Mouse (Mus musculus): ENCODE data around the gene Ppdpf.

Ppdpf gene

DNA sequence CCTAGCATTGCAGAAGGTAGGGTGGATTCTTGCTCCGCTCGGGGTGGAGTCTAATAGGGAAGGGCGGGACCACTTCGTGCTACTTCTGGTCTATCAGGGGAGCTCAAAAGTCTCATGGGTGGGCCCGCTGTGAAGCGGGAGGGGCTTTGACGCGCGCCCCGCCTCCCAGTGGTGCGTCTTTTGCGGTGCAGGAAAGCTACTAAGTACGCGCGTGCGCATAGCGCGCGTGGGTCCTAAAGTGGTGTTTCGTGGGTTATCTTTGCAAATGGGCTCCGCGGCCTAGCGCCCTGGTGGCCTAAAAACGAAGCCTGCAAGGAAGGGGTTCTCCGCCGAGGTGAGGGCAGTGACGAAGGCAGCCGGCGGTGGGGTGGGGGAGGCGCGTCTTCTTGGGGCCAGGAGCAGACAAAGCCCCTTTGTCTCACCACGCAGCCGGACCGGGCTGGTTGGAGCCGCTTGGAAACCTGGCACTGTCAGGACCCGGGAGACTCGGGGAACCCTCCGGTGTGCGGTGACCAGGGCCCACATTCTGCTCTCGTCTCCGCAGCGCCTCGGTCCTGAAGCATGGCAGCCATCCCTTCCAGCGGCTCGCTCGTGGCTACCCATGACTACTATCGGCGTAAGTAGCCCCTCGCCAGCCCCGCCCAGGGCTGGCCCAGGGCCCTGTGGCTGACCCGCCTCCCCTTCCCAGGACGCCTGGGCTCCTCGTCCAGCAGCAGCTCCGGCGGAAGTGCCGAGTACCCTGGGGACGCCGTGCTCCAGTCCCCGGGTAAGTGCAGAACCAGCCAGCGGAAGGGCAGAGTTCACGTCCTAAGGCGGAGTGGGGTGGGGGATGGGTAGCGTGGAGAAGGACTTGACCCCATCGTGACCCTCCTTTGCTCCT lies at the start of gene Ppdpf:
TSS of gene Ppdpf (plus strand) at position 127 of the 880 bp plus-strand sequence.
- DNase-seq (ENCODE audit: low spot score in 2 of 2) = peak; percentile 90 to 96

DNA sequence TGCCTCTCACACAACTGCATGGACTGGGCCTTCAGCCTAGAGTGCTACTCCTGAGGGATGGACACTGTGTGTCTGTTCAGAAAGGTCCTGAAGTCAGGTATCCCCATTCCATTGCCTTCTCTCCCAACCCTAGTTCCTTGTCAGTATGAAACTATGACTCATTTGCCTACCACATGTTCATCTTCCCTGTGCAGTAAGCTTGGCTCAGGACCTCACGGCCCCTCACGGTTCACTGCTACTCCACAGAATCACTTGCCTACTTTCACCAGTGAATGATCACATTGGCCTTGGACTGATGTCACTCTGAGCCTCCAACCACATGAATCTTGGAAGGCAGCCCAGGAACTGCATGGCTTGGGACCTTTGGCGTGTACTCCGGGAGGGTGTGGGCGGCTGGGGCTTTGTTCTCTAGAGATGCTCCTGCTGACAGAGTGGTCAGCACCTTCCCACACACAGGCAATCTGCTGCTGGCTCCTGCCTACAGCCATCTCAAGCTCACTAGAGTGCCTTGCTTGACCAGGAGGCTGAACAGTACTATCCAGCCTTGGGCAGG lies 47.3 kb upstream of the Ppdpf start:
- DNase-seq (ENCODE audit: low spot score in 2 of 2) = no peak

DNA sequence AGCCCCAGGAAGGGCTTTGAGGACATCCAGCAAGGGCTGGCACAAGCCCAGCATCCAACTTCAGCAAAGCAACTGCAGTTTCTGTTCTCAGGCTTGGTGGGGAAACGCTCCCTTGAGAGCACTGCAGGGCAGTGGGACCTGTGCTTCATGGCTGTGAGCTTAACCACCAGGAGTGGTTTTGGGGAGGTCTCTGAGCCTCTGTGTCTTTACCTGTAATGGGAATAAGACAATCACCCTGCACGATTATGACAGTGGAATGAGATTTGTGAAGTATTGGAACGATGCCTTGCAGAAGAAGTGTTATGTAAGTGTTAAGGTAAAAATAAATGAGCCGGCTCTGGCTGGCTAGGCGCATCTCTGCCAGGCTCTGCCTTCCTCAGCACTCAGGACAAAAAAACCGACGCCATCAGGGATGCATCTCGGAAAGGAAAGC lies 44.3 kb upstream of the Ppdpf start:
- DNase-seq (ENCODE audit: low spot score in 2 of 2) = no peak

DNA sequence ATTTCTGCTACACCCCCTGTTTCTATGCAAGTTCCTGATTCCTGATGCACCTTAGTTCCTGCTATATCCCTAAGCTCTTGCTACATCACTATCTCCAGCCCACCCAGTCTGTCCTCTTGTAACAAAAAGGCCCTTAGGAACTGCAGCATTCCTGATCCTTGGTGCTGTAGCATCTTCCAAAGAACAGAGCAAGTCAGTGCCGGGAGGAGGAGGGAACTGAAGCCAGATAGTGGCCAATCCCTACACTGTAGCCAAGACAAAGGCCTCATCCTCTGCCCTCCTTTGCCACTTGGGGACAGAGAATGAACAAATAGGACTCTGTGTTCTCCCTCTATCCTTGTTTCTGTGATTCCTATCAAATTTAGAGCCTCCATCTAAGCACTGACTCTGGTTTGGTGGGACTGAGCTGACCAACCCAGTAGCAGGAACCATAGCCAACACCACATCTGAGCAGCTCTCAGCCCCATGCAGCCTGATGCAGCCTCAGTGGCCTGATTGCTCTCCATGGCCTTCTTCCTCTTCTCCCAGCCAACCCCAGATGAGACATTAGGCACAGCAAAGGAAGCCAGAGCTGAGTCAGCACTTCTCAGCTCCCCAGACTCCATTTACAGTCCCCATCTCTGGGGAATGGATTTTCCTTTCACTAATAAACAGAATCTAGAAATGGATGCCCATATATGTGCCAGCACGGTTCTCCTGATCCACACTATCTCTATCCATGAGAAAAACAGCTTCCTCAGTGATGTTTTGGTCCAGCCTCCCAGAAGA lies 43.4 kb upstream of the Ppdpf start:
- DNase-seq (ENCODE audit: low spot score in 2 of 2) = no peak

DNA sequence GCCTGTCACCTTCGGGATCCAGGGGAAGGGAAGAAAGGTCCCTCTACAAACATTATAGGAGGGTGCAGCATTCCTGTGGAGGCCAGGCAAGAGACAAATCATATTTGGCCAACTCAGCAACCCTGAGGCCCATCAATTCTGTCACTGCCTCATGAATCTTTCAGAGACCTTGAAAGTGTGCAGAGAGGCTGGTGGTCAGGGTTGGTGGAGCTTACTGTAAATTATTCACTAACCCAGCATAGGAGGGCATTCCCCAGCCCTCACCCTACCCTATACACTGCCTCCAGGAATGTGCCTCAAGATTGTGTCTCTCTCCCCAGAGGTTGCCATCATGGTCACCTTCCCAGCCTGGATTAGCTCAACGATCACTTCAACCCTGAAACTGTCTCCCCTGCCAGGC lies 42.4 kb upstream of the Ppdpf start:
- DNase-seq (ENCODE audit: low spot score in 2 of 2) = no peak

DNA sequence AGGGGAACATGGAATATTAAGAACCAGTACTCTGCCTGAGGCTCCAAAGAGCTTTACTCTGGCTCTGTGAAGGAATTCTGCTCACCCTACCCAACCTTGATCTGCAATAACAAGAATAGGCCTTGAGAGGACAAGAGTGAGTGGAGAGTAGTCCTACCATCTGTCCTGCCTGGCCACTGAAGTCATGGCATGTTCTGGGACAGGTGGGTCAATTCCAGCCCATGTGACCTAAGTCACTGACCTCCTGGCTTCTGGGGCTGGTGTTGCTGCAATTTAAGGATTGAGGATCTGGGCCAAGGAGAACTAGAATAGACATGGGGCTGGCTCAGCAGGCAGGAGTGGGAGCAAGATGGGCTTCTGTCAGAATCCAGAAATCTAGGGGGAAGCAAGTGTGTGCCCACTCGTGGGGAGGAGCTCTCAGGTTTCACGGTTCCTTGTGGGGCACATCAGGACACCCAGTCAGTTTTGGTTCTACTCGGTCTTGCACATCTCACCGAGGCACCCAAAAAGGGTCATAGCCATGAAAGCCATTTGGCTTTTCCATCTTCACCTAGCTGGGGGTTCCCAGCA lies 40.0 kb upstream of the Ppdpf start:
- no peak for DNase-seq (ENCODE audit: low spot score in 2 of 2)

DNA sequence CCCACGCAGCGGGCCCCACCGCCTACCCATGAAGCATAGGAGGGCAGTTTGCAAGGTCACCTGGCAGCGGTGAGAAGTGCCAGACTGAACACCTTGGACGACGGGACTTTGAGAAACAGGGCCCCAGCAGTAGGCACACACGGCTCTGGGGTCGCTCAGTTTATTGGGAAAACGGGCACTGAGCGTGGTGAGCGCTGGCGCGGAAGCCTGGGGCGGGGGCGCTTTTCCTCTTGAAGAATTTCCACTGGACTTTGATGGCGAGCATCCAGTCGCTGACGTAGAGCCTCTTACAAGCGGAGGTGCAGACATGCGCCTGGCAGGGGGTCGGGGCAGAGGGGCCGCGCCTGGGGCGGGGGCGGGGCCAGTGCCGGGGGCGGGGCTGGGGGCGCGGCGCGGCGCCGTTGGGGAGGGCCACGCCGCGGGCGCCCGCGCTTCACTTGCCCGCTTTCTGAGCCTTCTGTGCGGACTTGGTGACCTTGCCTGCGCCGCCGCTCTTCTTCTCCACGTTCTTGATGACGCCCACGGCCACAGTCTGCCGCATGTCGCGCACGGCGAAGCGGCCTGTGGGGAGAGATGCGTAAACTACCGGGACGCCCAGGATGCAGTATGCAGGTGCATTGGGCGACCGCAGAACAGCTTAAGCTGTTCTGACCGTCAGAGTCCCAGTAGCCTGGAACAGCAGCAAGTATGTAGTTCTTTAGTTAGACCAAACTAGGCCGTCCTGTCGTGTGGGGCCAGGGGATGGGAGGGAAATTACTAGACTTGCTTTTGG lies 39.3 kb upstream of the Ppdpf start:
- DNase-seq (ENCODE audit: low spot score in 2 of 2) = no peak

DNA sequence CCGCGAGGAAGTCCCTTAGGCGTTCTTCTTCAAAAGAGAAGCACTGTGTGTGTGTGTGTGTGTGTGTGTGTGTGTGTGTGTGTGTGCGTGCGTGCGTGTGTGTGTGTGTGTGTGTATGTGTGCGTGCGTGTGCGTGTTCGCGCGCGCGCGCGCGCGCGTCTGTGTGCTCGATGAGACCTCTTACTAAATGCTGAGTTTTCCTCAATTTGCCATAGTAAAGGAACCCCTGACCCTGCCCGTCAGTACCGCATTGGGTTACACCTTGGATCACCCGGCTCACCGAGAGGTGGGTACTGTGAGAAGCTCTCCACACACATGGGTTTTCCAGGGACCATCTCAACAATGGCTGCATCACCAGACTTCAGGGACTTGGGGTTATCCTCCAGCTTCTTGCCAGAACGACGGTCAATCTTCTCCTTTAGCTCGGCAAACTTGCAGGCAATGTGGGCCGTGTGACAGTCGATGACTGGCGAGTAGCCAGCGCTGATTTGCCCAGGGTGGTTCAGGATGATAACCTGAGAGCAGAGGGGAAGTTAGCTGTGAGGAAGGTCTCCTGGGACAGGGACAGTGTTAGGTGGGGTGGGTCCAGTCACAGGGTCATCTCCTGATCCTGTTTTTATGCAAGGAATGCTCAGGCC lies 38.6 kb upstream of the Ppdpf start:
- no peak for DNase-seq (ENCODE audit: low spot score in 2 of 2)

DNA sequence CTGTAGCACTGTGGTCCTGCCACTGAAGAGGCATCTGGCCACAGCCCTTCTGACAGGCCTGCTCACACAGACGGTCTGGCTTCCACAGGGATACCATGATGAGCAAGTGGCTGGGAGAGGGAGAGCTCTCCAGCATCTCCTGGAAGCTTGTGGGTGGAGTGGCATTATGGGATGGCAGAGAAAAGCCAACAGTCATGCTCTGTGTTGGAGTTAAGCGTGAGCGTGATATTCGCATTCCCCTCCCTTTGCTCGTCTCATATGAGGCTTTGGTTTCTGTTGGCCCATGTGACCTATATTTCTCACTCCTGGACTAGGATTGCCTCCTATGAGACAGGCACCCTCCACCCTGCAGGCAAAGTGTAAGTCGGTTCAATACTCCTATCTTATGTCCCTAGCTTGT lies 36.8 kb upstream of the Ppdpf start:
- no peak for DNase-seq (ENCODE audit: low spot score in 2 of 2)

DNA sequence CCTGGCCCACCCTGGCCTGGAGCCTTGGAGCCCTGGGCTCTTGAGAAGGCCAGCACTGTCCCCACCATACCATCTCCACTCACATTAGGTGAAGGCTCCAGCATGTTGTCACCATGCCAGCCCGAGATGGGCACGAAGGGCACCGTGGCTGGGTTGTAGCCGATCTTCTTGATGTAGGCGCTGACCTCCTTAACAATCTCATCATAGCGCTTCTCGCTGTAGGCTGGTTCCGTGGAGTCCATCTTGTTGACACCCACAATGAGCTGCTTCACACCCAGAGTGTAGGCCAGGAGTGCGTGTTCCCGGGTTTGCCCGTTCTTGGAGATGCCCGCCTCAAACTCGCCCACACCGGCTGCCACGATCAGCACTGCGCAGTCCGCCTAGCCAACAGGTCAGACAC lies 34.3 kb upstream of the Ppdpf start:
- no peak for DNase-seq (ENCODE audit: low spot score in 2 of 2)

DNA sequence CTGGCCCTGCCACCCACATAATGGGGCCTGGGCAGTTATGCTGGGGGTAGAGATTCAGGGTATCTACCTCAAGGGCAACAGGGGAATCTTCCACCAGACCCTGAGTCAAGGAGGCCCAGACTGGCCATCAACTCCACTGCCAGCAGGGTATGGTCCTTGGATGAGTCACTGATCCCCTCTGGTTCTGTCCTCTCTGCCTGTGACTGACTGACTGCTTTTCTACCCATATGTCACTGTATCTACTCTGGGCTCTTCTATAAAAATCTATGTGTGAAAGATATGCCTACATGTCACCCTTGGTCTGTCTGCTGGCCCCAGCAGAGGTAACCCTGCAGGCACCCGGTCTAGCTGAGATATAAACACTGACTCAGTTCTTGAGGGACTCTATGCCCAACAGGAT lies 33.9 kb upstream of the Ppdpf start:
- no peak for DNase-seq (ENCODE audit: low spot score in 2 of 2)

DNA sequence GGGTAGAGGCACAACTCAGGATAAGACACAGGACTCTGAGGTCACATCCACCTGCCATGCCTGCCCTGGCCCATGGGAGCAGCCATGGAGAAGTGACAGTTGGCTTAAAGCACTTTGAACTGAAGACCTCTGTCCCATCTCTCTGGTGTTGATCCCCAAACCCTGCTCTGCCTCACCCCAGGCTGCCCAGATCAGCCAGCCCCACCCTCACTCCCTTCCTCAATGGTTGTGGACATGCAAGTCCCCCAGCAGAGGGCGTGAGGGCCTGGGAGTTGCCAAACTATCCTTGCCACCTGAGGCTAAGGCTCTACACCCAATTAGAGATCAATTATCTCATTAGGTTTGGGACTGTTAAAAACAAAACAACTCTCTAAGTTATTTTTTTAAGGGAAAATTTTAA lies 33.2 kb upstream of the Ppdpf start:
- no peak for DNase-seq (ENCODE audit: low spot score in 2 of 2)

DNA sequence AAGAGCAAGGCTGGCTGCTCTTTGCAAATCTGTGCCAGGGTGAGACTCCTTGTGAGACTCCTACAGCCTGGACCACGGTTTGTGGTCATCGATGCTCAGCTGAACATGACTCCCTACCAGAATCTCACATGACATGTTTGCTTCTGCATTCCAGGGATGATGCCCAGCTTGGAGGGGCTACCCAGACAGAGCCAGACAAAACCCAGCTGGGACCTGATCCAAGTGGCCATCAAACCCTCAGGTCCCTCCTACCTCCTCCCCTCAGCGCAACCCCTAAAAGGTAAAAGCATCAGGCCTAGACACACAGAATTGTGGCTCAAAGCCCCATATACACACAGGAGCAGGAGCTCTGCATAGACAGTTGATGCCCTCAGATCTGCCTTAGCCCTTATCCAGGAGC lies 32.7 kb upstream of the Ppdpf start:
- DNase-seq (ENCODE audit: low spot score in 2 of 2) = no peak

DNA sequence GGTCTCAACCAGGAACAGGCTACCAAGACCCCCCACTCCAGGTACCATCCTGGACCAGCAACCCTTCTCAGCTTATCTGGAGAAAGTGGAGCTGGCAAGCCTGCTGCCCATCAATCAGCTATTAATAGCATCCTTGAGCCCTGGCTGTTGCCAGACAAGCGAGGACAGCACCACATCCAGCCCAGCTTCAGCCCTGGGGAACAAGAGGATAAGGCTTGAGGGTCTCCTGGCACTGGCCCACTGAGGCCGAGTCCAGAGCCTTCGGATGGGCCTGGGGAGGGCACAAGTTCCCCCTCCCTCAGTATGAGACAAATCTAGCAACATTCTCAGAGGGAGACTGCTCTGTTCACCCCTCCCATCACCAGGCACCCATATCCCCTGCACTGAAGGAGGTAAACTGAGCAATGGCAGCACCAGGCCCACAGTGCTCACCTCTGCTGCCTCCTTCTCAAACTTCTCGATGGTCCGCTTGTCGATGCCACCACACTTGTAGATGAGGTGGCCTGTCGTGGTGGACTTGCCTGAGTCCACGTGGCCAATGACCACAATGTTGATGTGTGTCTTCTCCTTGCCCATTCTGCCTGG lies 32.1 kb upstream of the Ppdpf start:
- DNase-seq (ENCODE audit: low spot score in 2 of 2) = no peak

DNA sequence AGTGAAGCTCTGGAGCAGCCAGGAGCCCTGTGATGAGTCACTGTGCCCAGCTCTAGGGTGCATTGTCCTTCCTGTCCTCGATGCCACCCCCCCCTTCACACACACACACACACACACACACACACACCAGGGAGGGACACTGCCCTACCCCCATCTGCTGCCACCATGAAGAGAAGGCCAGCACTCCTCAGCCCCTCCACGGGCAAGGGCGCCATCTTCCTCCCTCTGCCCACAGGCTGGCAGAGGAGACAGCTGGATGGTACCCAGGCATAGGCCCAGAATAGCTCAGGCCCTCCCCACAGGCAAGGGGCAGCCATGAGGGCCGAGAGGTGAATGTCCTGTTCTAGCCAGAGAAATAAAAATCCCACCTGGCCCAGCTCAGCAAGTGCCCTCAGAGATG lies 31.2 kb upstream of the Ppdpf start:
- DNase-seq (ENCODE audit: low spot score in 2 of 2) = no peak

DNA sequence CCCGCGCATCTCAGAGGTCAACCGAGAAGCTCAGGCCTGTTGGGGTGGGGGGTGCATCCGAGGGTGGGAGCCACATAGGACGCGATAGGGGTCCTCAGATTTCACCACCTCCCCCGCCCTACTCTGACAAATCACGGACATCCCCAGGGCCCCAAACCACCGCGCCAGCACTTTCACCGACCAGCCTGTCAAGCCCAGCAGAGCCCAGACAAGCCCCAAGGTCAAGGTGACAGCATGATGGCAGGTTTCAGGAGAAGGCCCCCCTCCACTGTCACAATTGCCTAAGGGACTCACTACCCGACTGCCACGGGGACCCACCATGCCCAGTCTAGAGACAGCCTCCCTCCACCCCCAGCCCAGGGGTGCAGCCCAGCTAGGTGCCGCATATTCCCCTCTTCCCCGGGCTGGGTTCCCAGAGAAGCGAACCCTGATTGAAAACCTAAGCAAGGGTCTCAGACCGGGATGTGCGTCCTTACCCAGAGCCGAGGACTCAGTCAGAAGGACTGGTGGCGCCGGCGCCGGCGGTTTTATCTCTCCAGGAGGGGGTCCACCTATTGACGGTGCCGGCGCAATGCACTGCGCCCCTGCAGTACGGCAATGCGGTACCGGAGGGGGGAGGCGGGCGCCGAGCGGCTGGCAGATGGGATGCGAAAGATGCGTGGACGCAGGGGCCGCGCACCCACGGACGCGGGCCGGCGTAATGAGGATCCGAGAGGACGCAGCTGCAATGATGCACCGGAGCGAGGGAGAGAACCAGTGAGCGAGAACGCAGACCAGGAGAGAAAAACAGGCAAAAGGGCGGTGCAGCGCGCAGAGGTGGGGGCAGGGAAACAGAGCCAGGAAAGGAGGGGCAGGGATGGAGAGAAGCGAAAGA lies 30.6 kb upstream of the Ppdpf start, which contains the start of gene Eef1a2:
TSS of gene Eef1a2 (minus strand) at position 767 of the 874 bp plus-strand sequence.
- no peak for DNase-seq (ENCODE audit: low spot score in 2 of 2)

DNA sequence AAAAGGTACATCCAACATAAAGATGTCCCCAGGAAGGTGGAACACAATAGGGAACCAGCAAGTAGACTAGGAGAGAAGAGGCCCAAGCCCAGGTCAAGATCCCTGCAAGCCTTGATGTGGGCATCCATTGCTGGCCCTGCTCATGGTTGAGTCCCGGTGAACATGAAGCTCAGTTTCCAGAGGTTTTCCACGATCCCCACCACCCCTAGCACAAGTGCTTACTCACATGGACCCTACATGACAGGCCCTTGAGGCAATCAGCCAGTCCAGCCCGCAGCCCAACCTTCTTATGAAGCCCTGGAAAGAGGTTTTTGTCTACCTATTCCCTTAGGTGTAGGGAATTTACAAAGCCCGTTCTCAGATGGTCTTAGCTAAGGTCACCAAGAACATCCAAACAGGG lies 29.9 kb upstream of the Ppdpf start:
- no peak for DNase-seq (ENCODE audit: low spot score in 2 of 2)

DNA sequence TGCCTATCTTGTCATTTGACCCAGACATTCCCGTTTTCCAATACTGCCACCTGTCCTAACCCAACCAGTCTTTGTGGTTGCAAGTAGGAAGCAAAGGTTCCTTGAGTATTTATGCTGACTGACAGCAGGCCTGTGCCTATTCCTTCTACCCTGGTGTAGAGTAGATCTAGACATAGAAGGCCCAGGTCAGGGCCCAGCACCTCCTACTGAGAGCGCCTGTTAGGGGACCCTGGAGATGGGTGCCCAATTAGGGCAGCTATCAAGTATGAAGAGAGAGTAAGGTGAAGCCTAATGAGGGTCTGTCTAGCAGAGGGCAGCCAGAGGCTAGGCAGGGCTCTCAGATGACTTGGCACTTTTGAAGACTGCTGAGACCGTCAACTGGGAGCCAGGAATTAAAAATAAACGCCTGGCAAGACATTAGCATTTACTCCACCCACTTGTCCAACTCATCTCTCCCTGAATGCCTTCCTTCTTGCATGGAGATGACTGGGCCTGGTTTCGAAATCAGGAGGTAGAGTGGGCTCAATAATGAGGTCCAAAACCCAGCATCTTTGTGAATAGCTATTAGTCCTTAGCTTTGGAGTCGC lies 29.2 kb upstream of the Ppdpf start:
- DNase-seq (ENCODE audit: low spot score in 2 of 2) = no peak

DNA sequence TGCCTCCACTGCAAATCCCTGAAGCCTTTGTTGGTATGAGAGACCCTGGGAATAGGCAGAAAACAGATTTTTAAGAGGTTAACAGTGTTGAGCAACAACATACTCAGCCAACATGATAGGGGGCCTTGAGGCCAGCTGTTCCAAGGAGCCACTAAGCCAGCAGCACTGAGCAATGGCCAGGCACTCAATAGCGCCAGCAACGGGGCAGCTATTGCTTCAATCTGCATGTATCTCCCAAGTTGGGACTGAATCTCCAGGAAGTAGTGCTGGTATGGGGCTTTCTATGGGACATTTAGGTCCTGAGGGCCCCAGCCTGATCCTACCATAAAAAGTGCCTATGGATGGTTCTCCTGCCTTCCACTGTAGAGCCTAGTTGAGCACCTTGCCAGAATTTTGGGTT lies 28.6 kb upstream of the Ppdpf start:
- no peak for DNase-seq (ENCODE audit: low spot score in 2 of 2)

Data from urinary bladder, postnatal 36 days (tissue).